Mouse (Mus musculus): ENCODE measurements around the gene Prpf19. TPM values are rescaled to one million over a fixed set of nuclear protein-coding genes. Genes with fewer than 3 reads are reported as not detected.

Prpf19 gene
- polyA plus RNA-seq, 1 experiment = 58.3 TPM

DNA sequence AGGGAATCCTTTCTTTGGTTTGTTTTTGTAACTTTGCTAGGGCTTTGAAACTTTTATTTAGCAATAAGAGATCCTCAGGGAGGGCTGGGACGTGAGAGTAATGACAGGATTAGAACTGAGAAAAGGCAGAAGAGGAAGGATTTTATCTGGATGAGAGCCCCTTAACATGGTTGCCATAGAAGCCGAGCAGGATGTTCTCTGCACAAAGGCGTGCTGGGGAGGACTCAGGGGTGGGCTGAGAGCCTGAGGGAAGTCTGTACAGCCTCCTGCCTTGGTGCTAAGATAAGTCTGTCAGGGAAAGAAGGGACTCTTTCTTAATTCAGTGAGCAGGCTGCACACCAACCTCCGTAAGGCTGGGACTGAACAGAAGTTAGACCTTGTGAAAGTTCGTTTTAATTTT, 40.0 kb downstream of the Prpf19 start:
- 57% methylated on average over 5 of the region's 5 CpGs for WGBS
- H3K4me1 ChIP-seq (ENCODE audit: control insufficient read depth, insufficient read depth, low read length) = peaks cover 2% of the 10 kb centered on the region; the same call in 1 of the 2 replicates
- TF ChIP-seq POLR2A (IDR thresholded peaks at IDR 0.05; ENCODE audit: borderline replicate concordance, control insufficient read depth, low read depth, low read length) (no peak), CTCF (IDR thresholded peaks at IDR 0.05; ENCODE audit: control insufficient read depth, insufficient read depth, low read length) (no peak)

DNA sequence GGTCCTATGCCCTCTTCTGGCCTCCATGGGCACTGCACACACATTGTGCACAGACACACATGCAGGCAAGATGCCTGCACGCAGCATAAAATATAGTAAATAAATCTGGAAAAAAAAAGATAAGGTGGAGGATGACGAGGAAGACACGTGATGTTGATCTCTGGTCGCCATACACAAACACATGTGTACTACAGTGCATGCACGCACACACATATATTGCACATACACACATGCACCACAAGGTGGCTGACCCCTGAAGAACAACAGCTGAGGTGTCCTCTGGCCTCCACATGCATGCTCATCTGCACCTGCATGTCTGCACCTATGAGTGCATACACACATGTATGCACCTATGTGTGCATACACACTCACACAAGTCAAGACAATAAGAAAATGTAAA, 41.0 kb downstream of the Prpf19 start:
- H3K4me1 ChIP-seq (ENCODE audit: control insufficient read depth, insufficient read depth, low read length) = no peaks in the 10 kb centered on the region
- WGBS = 85% methylated on average over 5 of the region's 5 CpGs
- no peak overlapping the region for H3K27ac ChIP-seq (ENCODE audit: control insufficient read depth, insufficient read depth, low read depth, low read length, poor library complexity)
- H3K4me3 ChIP-seq (replicated peaks; ENCODE audit: control insufficient read depth, low read depth, low read length) = no peak overlapping the region
- TF ChIP-seq CTCF (IDR thresholded peaks at IDR 0.05; ENCODE audit: control insufficient read depth, insufficient read depth, low read length) (no peak), POLR2A (IDR thresholded peaks at IDR 0.05; ENCODE audit: borderline replicate concordance, control insufficient read depth, low read depth, low read length) (no peak)

More for the DNA sequence above, 40.0 kb downstream of the Prpf19 start:
- Histone ChIP-seq H3K27ac (ENCODE audit: control insufficient read depth, insufficient read depth, low read depth, low read length, poor library complexity) (no peak overlapping the region), H3K4me3 (replicated peaks; ENCODE audit: control insufficient read depth, low read depth, low read length) (no peak overlapping the region)

DNA sequence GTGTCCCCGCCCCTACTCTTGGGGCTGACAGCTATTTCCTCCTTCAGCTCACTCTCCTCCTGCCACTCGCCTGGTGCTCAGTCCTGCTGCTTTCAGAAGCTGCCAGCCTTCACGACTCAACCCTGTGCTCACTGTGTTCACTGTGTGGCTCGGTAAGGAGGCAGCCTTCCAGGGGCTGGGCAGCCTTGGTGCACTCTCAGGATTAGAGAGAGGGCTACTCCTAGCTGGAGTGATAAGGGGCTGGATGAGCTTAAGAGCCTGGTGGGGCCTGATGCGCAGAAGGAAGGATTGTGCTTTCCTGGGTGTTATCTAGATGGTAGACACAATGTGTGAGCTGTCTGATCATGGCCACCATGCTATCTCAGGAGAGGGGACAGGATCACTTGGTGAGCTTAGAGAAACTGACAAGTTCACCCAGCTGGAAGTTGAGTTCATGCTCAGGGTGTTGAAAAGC, 42.1 kb downstream of the Prpf19 start, which contains the start of gene Ptgdr2:
TSS of gene Ptgdr2 (plus strand) at position 51 of the 454 bp plus-strand sequence.
- no peak within 1 kb of the TSS for H3K27ac ChIP-seq (ENCODE audit: control insufficient read depth, insufficient read depth, low read depth, low read length, poor library complexity)
- no peaks in the 10 kb centered on the region for H3K4me1 ChIP-seq (ENCODE audit: control insufficient read depth, insufficient read depth, low read length)
- 30% methylated on average over 5 of the region's 5 CpGs for WGBS

DNA sequence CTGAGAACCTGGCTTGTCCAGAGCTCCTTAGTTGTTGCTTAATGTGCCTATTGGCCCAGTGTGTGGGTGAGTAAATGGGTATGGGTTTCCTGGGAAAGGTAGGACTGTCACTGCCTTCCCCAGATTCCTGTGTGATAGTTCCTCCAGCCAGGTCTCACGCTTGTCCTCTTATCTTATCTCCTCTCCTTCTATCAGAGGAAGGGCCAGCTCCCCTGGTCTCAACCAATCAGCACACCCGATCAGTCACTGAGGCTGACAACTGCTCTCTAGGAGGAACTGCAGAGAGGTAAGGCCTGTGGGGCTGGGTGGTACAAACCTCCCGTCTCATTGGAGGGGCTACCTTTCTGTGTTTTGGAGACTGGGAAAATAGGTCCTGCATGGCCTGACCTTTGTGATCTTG, 43.7 kb downstream of the Prpf19 start:
- no peak for TF ChIP-seq CTCF (IDR thresholded peaks at IDR 0.05; ENCODE audit: control insufficient read depth, insufficient read depth, low read length)
- no peak for TF ChIP-seq POLR2A (IDR thresholded peaks at IDR 0.05; ENCODE audit: borderline replicate concordance, control insufficient read depth, low read depth, low read length)
- Histone ChIP-seq H3K4me3 (replicated peaks; ENCODE audit: control insufficient read depth, low read depth, low read length) (no peak overlapping the region), H3K4me1 (ENCODE audit: control insufficient read depth, insufficient read depth, low read length) (no peaks in the 10 kb centered on the region), H3K27ac (ENCODE audit: control insufficient read depth, insufficient read depth, low read depth, low read length, poor library complexity) (no peak overlapping the region)
- WGBS = 49% methylated on average over 3 of the region's 3 CpGs

More for the DNA sequence above, 42.1 kb downstream of the Prpf19 start, which contains the start of gene Ptgdr2:
- TF ChIP-seq POLR2A (IDR thresholded peaks at IDR 0.05; ENCODE audit: borderline replicate concordance, control insufficient read depth, low read depth, low read length) = no peak
- TF ChIP-seq CTCF (IDR thresholded peaks at IDR 0.05; ENCODE audit: control insufficient read depth, insufficient read depth, low read length) = no peak
- H3K4me3 ChIP-seq (replicated peaks; ENCODE audit: control insufficient read depth, low read depth, low read length) = no peak within 1 kb of the TSS

DNA sequence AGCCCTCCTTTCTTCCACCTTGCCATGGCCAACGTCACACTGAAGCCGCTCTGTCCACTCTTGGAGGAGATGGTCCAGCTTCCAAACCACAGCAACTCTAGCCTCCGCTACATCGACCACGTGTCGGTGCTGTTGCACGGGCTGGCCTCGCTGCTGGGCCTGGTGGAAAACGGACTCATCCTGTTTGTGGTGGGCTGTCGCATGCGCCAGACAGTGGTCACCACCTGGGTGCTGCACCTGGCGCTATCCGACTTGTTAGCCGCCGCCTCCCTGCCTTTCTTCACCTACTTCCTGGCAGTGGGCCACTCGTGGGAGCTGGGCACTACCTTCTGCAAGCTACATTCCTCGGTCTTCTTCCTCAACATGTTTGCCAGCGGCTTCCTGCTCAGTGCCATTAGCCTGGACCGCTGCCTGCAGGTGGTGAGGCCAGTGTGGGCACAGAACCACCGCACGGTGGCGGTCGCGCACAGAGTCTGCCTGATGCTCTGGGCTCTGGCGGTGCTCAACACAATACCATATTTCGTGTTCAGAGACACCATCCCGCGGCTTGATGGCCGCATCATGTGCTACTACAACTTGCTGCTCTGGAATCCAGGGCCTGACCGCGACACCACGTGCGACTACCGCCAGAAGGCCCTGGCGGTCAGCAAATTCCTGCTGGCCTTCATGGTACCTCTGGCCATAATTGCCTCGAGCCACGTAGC, 45.2 kb downstream of the Prpf19 start:
- no peaks in the 10 kb centered on the region; the same call in none of the 2 replicates for H3K4me1 ChIP-seq (ENCODE audit: control insufficient read depth, insufficient read depth, low read length)
- WGBS = 26% methylated on average over 37 of the region's 37 CpGs
- TF ChIP-seq CTCF (IDR thresholded peaks at IDR 0.05; ENCODE audit: control insufficient read depth, insufficient read depth, low read length) (peak; percentile 80), POLR2A (IDR thresholded peaks at IDR 0.05; ENCODE audit: borderline replicate concordance, control insufficient read depth, low read depth, low read length) (no peak)
- H3K4me3 ChIP-seq (replicated peaks; ENCODE audit: control insufficient read depth, low read depth, low read length) = no peak overlapping the region
- H3K27ac ChIP-seq (ENCODE audit: control insufficient read depth, insufficient read depth, low read depth, low read length, poor library complexity) = no peak overlapping the region

DNA sequence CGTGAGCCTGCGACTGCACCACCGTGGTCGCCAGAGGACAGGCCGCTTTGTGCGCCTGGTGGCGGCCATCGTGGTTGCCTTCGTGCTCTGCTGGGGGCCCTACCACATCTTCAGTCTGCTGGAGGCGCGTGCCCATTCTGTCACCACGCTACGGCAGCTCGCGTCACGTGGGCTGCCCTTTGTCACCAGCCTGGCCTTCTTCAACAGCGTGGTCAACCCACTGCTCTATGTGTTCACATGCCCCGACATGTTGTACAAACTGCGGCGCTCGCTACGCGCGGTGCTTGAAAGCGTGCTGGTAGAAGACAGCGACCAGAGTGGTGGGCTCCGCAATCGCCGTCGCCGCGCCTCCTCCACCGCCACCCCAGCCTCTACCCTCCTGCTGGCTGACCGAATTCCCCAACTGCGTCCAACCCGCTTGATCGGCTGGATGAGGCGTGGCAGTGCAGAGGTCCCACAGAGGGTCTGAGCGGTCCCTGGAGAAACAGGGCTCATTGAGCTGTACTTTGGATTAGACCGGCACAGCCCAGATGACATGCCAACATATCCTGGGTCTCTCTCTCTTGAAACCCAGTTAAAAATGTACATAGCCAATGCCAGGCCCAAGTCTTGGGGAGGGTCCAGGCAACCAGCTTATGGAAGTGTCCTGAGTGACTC, 45.9 kb downstream of the Prpf19 start:
- TF ChIP-seq POLR2A (IDR thresholded peaks at IDR 0.05; ENCODE audit: borderline replicate concordance, control insufficient read depth, low read depth, low read length) = 0 out of 2 replicates have a peak, but pooled peaks have one; percentile 5
- no peak for TF ChIP-seq CTCF (IDR thresholded peaks at IDR 0.05; ENCODE audit: control insufficient read depth, insufficient read depth, low read length)
- no peaks in the 10 kb centered on the region; the same call in none of the 2 replicates for H3K4me1 ChIP-seq (ENCODE audit: control insufficient read depth, insufficient read depth, low read length)
- no peak overlapping the region for H3K4me3 ChIP-seq (replicated peaks; ENCODE audit: control insufficient read depth, low read depth, low read length)
- 55% methylated on average over 40 of the region's 40 CpGs for WGBS
- no peak overlapping the region for H3K27ac ChIP-seq (ENCODE audit: control insufficient read depth, insufficient read depth, low read depth, low read length, poor library complexity)

DNA sequence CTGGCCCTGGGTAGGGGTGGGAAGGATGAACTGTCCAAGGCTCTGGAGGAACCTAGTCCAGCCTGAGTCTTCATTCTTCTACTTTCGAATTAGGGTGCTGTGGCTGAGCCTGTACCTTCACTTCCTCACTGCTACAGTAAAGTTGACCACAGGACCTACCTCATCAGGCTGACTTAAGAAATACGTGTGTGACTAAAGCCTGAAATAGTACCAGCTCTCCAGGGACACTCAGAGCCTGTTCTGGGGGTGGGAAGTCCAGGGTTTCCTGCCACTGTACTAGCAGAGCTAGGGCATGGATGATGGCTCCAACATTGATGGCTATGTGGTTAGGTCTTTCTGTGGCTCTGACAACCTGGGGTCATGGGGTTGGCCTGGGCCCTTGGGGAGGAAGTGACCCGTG, 48.9 kb downstream of the Prpf19 start:
- peaks cover 6% of the 10 kb centered on the region for H3K4me1 ChIP-seq (ENCODE audit: control insufficient read depth, insufficient read depth, low read length)
- H3K27ac ChIP-seq (ENCODE audit: control insufficient read depth, insufficient read depth, low read depth, low read length, poor library complexity) = peak overlapping the region; percentile 59
- WGBS = 34% methylated on average over 3 of the region's 3 CpGs
- TF ChIP-seq POLR2A (IDR thresholded peaks at IDR 0.05; ENCODE audit: borderline replicate concordance, control insufficient read depth, low read depth, low read length) (no peak), CTCF (IDR thresholded peaks at IDR 0.05; ENCODE audit: control insufficient read depth, insufficient read depth, low read length) (no peak)
- H3K4me3 ChIP-seq (replicated peaks; ENCODE audit: control insufficient read depth, low read depth, low read length) = no peak overlapping the region

DNA sequence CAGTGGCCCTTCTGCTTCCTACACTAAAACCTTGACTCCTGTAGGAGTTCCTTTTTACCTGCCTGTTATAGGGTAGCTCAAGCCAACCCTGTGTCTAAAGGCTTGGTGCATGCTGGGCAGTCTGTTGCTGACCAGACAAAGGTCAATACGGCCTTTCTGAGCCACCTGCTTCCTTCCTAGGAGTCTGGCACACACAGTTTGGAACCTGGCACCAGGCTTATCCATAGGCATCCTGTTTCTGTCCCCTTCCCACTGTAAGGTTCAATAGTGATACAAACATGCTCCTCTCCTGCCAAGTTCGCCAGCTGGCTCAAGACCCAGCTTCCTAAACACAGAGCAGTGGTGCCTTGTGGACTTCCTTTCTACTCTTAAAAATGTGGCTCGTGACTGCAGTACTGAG, 51.5 kb downstream of the Prpf19 start:
- Histone ChIP-seq H3K27ac (ENCODE audit: control insufficient read depth, insufficient read depth, low read depth, low read length, poor library complexity) (0 out of 2 replicates have a peak overlapping the region, but pooled peaks have one; percentile 38), H3K4me1 (ENCODE audit: control insufficient read depth, insufficient read depth, low read length) (peaks cover 6% of the 10 kb centered on the region), H3K4me3 (replicated peaks; ENCODE audit: control insufficient read depth, low read depth, low read length) (no peak overlapping the region)
- 65% methylated on average over 3 of the region's 3 CpGs for WGBS
- no peak for TF ChIP-seq CTCF (IDR thresholded peaks at IDR 0.05; ENCODE audit: control insufficient read depth, insufficient read depth, low read length)
- TF ChIP-seq POLR2A (IDR thresholded peaks at IDR 0.05; ENCODE audit: borderline replicate concordance, control insufficient read depth, low read depth, low read length) = no peak
